ENCODE assay signal across 8 mouse cellular contexts in genomic region chr19:5407133-5407532, GRCm38 (mm10). TPM values are rescaled to one million over a fixed set of nuclear protein-coding genes. Genes with fewer than 3 reads are reported as not detected.
DNase-seq lines count a peak whose midpoint lies in the region; ATAC-seq and TF ChIP-seq lines count a peak whose summit lies in the region.

No protein-coding gene starts in this region.

- TF ChIP-seq EP300 in CH12.LX (IDR thresholded peaks at IDR 0.05; ENCODE audit: low read length), result no peak

- TF ChIP-seq POLR2A in CH12.LX (IDR thresholded peaks at IDR 0.05; ENCODE audit: low read depth, low read length), result no peak
- no peak for TF ChIP-seq POLR2A in spleen, adult 2 months (IDR thresholded peaks at IDR 0.05; ENCODE audit: low read depth, low read length)

- peak; percentile 61 for ATAC-seq in heart, embryonic 16.5 days (replicated peaks; ENCODE audit: extremely low read depth, insufficient read depth, low FRiP score)

- no peaks in the 10 kb centered on the region for H3K79me2 ChIP-seq in CH12.LX (replicated peaks; ENCODE audit: control insufficient read depth, extremely low read depth, insufficient read depth, poor library complexity, severe bottlenecking)

- H3K27ac ChIP-seq in CH12.LX (ENCODE audit: insufficient read depth, low read depth), result peak overlapping the region; percentile 71
- peak overlapping the region; percentile 91 for H3K27ac ChIP-seq in embryonic facial prominence, embryonic 10.5 days (replicated peaks)
- peak overlapping the region; percentile 99 for H3K27ac ChIP-seq in heart, embryonic 16.5 days (ENCODE audit: low read length)
- peak overlapping the region; percentile 97 for H3K27ac ChIP-seq in spleen, adult 2 months (ENCODE audit: insufficient read depth, low read length)

- H3K4me2 ChIP-seq in CH12.LX (ENCODE audit: insufficient read depth, low read depth, poor library complexity, severe bottlenecking), result 0 out of 2 replicates have a peak overlapping the region, but pooled peaks have one; percentile 24
- peak overlapping the region; percentile 68 for H3K4me2 ChIP-seq in heart, embryonic 16.5 days (ENCODE audit: low read depth, low read length)

- peak overlapping the region; percentile 65 for H3K9ac ChIP-seq in CH12.LX (ENCODE audit: insufficient read depth, low read depth)
- peak overlapping the region; percentile 79 for H3K9ac ChIP-seq in heart, embryonic 16.5 days (ENCODE audit: low read length)

- peaks cover 0 to 6% of the 10 kb centered on the region in 2 experiments for H3K36me3 ChIP-seq in CH12.LX (replicated peaks in 1 of 2; ENCODE audit: control insufficient read depth in 1 of 2, insufficient read depth in 1 of 2, low read length in 1 of 2)
- peaks cover 5% of the 10 kb centered on the region for H3K36me3 ChIP-seq in embryonic facial prominence, embryonic 10.5 days (replicated peaks)
- H3K36me3 ChIP-seq in heart, embryonic 16.5 days (ENCODE audit: control insufficient read depth, insufficient read depth), result no peaks in the 10 kb centered on the region
- H3K36me3 ChIP-seq in spleen, adult 2 months (ENCODE audit: control insufficient read depth, insufficient read depth, low read length), result no peaks in the 10 kb centered on the region; the same call in 1 of the 2 replicates

- H3K4me1 ChIP-seq in CH12.LX (ENCODE audit: control insufficient read depth in 1 of 2, insufficient read depth in 2 of 2), result peaks cover 9 to 26% of the 10 kb centered on the region in 2 experiments; a peak in 3 of 4 replicates
- peaks cover 27% of the 10 kb centered on the region for H3K4me1 ChIP-seq in embryonic facial prominence, embryonic 10.5 days
- H3K4me1 ChIP-seq in heart, embryonic 16.5 days (ENCODE audit: control insufficient read depth, insufficient read depth, low read length), result peaks cover 25% of the 10 kb centered on the region
- peaks cover 12% of the 10 kb centered on the region for H3K4me1 ChIP-seq in spleen, adult 2 months (ENCODE audit: control insufficient read depth, insufficient read depth, insufficient read length)

- TF ChIP-seq CTCF in CH12.LX (conservative IDR thresholded peaks at IDR 0.05 in 1 of 2, IDR thresholded peaks at IDR 0.05 in 1 of 2; ENCODE audit: low read depth in 2 of 2, low read length in 2 of 2), result peak; percentile 52 to 68
- TF ChIP-seq CTCF in spleen, adult 2 months (IDR thresholded peaks at IDR 0.05; ENCODE audit: extremely low read depth, insufficient read depth, insufficient read length, insufficient replicate concordance), result peak; percentile 55; the same call in 1 of the 2 replicates

- H3K27me3 ChIP-seq in CH12.LX (replicated peaks), result no peaks in the 10 kb centered on the region
- no peaks in the 10 kb centered on the region for H3K27me3 ChIP-seq in embryonic facial prominence, embryonic 10.5 days (replicated peaks; ENCODE audit: low read depth, poor library complexity, severe bottlenecking)
- no peaks in the 10 kb centered on the region for H3K27me3 ChIP-seq in heart, embryonic 16.5 days (ENCODE audit: control insufficient read depth, insufficient read depth, low read length)
- no peaks in the 10 kb centered on the region for H3K27me3 ChIP-seq in spleen, adult 2 months (ENCODE audit: control insufficient read depth, insufficient read depth, low read length)

- peak overlapping the region; percentile 63 to 83 (median 75) for H3K4me3 ChIP-seq in CH12.LX (replicated peaks in 1 of 3; ENCODE audit: low read depth in 2 of 3, low read length in 2 of 3, poor library complexity in 1 of 3)
- H3K4me3 ChIP-seq in embryonic facial prominence, embryonic 10.5 days, result peak overlapping the region; percentile 70
- peak overlapping the region; percentile 80 for H3K4me3 ChIP-seq in heart, embryonic 16.5 days (ENCODE audit: low read length)
- peak overlapping the region; percentile 63 for H3K4me3 ChIP-seq in spleen, adult 2 months (ENCODE audit: extremely low read depth, insufficient read depth, insufficient read length)

- TF ChIP-seq RAD21 in CH12.LX (IDR thresholded peaks at IDR 0.05; ENCODE audit: low read depth, low read length), result peak; percentile 37

- DNase-seq in CH12.LX (ENCODE audit: extremely low read depth) (peak; percentile 83), ZHBTc4 (ENCODE audit: low read depth, low spot score) (peak; percentile 68)
- DNase-seq in embryonic facial prominence, embryonic 10.5 days (ENCODE audit: low spot score), result peak; percentile 66
- peak; percentile 81 to 82 for DNase-seq in kidney, postnatal 25 days
- peak; percentile 82 for DNase-seq in lung, postnatal 36 days
- peak; percentile 59 to 77 for DNase-seq in spleen, adult 2 months (ENCODE audit: low read depth in 1 of 2, low spot score in 2 of 2)
- no peak for DNase-seq in urinary bladder, adult 2 months (ENCODE audit: low spot score)

- no peaks in the 10 kb centered on the region for H3K9me3 ChIP-seq in CH12.LX (replicated peaks; ENCODE audit: low read length)
- H3K9me3 ChIP-seq in embryonic facial prominence, embryonic 10.5 days, result no peaks in the 10 kb centered on the region
- H3K9me3 ChIP-seq in heart, embryonic 16.5 days (replicated peaks; ENCODE audit: control insufficient read depth, low read length), result no peaks in the 10 kb centered on the region

- in situ Hi-C loops in CH12.LX (cut with MboI; ENCODE audit: low pct_ligation_motif_present, low pct_unique_long_range_greater_than_20kb, low sequenced_read_pairs), result no loop called here

- WGBS in embryonic facial prominence, embryonic 10.5 days, result 17% methylated on average over 7 of the region's 7 CpGs
- 11% methylated on average over 7 of the region's 7 CpGs for WGBS in heart, embryonic 16.5 days
- WGBS in spleen, adult 2 months, result 15% methylated on average over 7 of the region's 7 CpGs

- dilution Hi-C loops in CH12.LX (cut with MboI; ENCODE audit: extremely low pct_ligation_motif_present, extremely low pct_unique_long_range_greater_than_20kb, low sequenced_read_pairs), result no loop called here

TF ChIP-seq in CH12.LX, 34 proteins besides CTCF, POLR2A, EP300 and RAD21:
- 0 out of 2 replicates have a peak, but pooled peaks have one; percentile 28 for TF ChIP-seq CHD1 (IDR thresholded peaks at IDR 0.05; ENCODE audit: low read depth, low read length)
- TF ChIP-seq SMC3 (IDR thresholded peaks at IDR 0.05; ENCODE audit: low read depth, low read length), result peak; percentile 41
- TF ChIP-seq MXI1 (IDR thresholded peaks at IDR 0.05; ENCODE audit: low read depth, low read length), result peak; percentile 21
- TF ChIP-seq ZMIZ1 (IDR thresholded peaks at IDR 0.05; ENCODE audit: low read depth, low read length), result no peak
- 0 out of 2 replicates have a peak, but pooled peaks have one; percentile 14 for TF ChIP-seq MYC (IDR thresholded peaks at IDR 0.05; ENCODE audit: low read depth, low read length)
- no peak for TF ChIP-seq CHD2 (IDR thresholded peaks at IDR 0.05; ENCODE audit: low read length)
- peak; percentile 14; the same call in 1 of the 2 replicates for TF ChIP-seq HCFC1 (IDR thresholded peaks at IDR 0.05; ENCODE audit: low read depth, low read length)
- TF ChIP-seq USF2 (conservative IDR thresholded peaks at IDR 0.05; ENCODE audit: low read depth, low read length), result no peak
TF ChIP-seq in CH12.LX: peak in this region for 5.

RNA-seq across cellular contexts. Expression of gene Tsga10ip, which starts 4.8 kb away (rescaled TPM):
- total RNA-seq in CH12.LX (2012; rRNA removed) (0.80 and 0.89 TPM in 2 replicates), CH12.LX (2014; rRNA removed) (0.14 TPM in 1 of 2 replicates, not detected in the other)
- polyA plus RNA-seq in CH12.LX (2012; ENCODE audit: insufficient read length, low read depth), result 0.87 and 1.0 TPM in 2 replicates
- 0.28 and 0.72 TPM in 2 replicates for polyA plus RNA-seq in embryonic facial prominence, embryonic 10.5 days (2016; fragmentation: Nextera tagmentation; extraction: Ambion mirVana)
- polyA plus RNA-seq in heart, embryonic 16.5 days (2015; fragmentation: Nextera tagmentation; extraction: Ambion mirVana), result 1.6 and 2.1 TPM in 2 replicates
- polyA plus RNA-seq in spleen, adult 2 months (2012; rRNA removed), result 1.9 and 2.3 TPM in 2 replicates
- not detected in 2 replicates for polyA plus RNA-seq in urinary bladder, adult 2 months (2012; rRNA removed)

RNA-seq across cellular contexts. Expression of gene Drap1, which starts 17.6 kb away (rescaled TPM):
- total RNA-seq in CH12.LX (2012; rRNA removed) (142 and 143 TPM in 2 replicates), CH12.LX (2014; rRNA removed) (73.3 and 86.7 TPM in 2 replicates)
- 180 and 215 TPM in 2 replicates for polyA plus RNA-seq in CH12.LX (2012; ENCODE audit: insufficient read length, low read depth)
- polyA plus RNA-seq in embryonic facial prominence, embryonic 10.5 days (2016; fragmentation: Nextera tagmentation; extraction: Ambion mirVana), result 222 and 242 TPM in 2 replicates
- 219 and 232 TPM in 2 replicates for polyA plus RNA-seq in heart, embryonic 16.5 days (2015; fragmentation: Nextera tagmentation; extraction: Ambion mirVana)
- polyA plus RNA-seq in spleen, adult 2 months (2012; rRNA removed), result 59.6 and 75.8 TPM in 2 replicates
- 228 and 236 TPM in 2 replicates for polyA plus RNA-seq in urinary bladder, adult 2 months (2012; rRNA removed)

RNA-seq across cellular contexts. Expression of gene AI837181, which starts 17.8 kb away (rescaled TPM):
- 8.6 and 9.8 TPM in 2 replicates for total RNA-seq in CH12.LX (2012; rRNA removed)
- 19.3 and 22.0 TPM in 2 replicates for total RNA-seq in CH12.LX (2014; rRNA removed)
- polyA plus RNA-seq in CH12.LX (2012; ENCODE audit: insufficient read length, low read depth), result 20.7 and 25.1 TPM in 2 replicates
- 49.5 and 55.0 TPM in 2 replicates for polyA plus RNA-seq in embryonic facial prominence, embryonic 10.5 days (2016; fragmentation: Nextera tagmentation; extraction: Ambion mirVana)
- polyA plus RNA-seq in heart, embryonic 16.5 days (2015; fragmentation: Nextera tagmentation; extraction: Ambion mirVana), result 34.6 and 41.8 TPM in 2 replicates
- 76.4 and 95.8 TPM in 2 replicates for polyA plus RNA-seq in spleen, adult 2 months (2012; rRNA removed)
- polyA plus RNA-seq in urinary bladder, adult 2 months (2012; rRNA removed), result 65.3 and 68.9 TPM in 2 replicates

RNA-seq across cellular contexts. Expression of gene Sart1, which starts 18.6 kb away (rescaled TPM):
- 78.3 and 85.8 TPM in 2 replicates for total RNA-seq in CH12.LX (2012; rRNA removed)
- 46.7 and 47.7 TPM in 2 replicates for total RNA-seq in CH12.LX (2014; rRNA removed)
- polyA plus RNA-seq in CH12.LX (2012; ENCODE audit: insufficient read length, low read depth), result 104 and 132 TPM in 2 replicates
- 89.4 and 96.6 TPM in 2 replicates for polyA plus RNA-seq in embryonic facial prominence, embryonic 10.5 days (2016; fragmentation: Nextera tagmentation; extraction: Ambion mirVana)
- 49.6 and 54.7 TPM in 2 replicates for polyA plus RNA-seq in heart, embryonic 16.5 days (2015; fragmentation: Nextera tagmentation; extraction: Ambion mirVana)
- polyA plus RNA-seq in spleen, adult 2 months (2012; rRNA removed), result 19.2 and 27.3 TPM in 2 replicates
- polyA plus RNA-seq in urinary bladder, adult 2 months (2012; rRNA removed), result 36.7 and 51.4 TPM in 2 replicates

RNA-seq across cellular contexts. Expression of gene Banf1, which starts 40.2 kb away (rescaled TPM):
- total RNA-seq in CH12.LX (2012; rRNA removed), result 161 and 176 TPM in 2 replicates
- 212 and 273 TPM in 2 replicates for total RNA-seq in CH12.LX (2014; rRNA removed)
- 450 and 496 TPM in 2 replicates for polyA plus RNA-seq in CH12.LX (2012; ENCODE audit: insufficient read length, low read depth)
- polyA plus RNA-seq in embryonic facial prominence, embryonic 10.5 days (2016; fragmentation: Nextera tagmentation; extraction: Ambion mirVana), result 570 and 593 TPM in 2 replicates
- 441 and 465 TPM in 2 replicates for polyA plus RNA-seq in heart, embryonic 16.5 days (2015; fragmentation: Nextera tagmentation; extraction: Ambion mirVana)
- 72.0 and 79.8 TPM in 2 replicates for polyA plus RNA-seq in spleen, adult 2 months (2012; rRNA removed)
- 125 and 147 TPM in 2 replicates for polyA plus RNA-seq in urinary bladder, adult 2 months (2012; rRNA removed)
